Mouse (Mus musculus) kidney, adult 10 weeks (tissue): Measurements from ENCODE around the gene Gm37596. TPM values are rescaled to one million over a fixed set of nuclear protein-coding genes. Genes with fewer than 3 reads are reported as not detected.

ENCODE experiments used
- polyA plus RNA-seq: library from polyadenylated mRNA; stranded (reverse); fragments of 350-450 nt; fragmentation: Illumina TruSeq; extraction: RNeasy Lipid Tissue Mini Kit (QIAGEN cat#74804); gene quantifications from one replicate; pipeline ENCODE4 v1.2.3, GENCODE M21; 2014; ENCODE audit warnings: low read depth, low replicate concordance

Gm37596 gene
- polyA plus RNA-seq, result not detected

GRCm38 (mm10) chr3:93692970-93693369 is at the start of gene Gm37596:
Gm37596 (minus strand) TSS chr3:93693070.

GRCm38 (mm10) chr3:93676210-93676609 is 16.7 kb downstream of the Gm37596 start, which contains the start of gene Tdpoz1:
Tdpoz1 (minus strand) TSS chr3:93676310.

DNA sequence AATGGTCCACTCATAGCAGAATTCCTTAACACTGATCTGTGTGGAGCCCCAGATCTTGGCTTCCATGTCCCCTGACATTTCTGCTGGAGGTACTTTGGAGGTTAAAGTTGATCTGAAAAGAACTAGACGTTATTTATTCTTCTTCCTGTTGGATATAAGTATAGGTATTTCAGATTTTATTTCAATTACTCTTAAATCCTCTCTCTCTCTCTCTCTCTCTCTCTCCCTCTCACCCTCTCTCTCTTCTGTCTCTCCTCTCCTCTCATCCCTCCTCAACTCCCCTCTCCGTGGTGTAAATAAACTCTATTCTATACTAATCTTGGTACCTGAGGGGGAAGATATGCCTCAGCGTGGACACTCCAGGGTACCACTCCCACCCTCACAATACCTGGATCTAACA is 40.3 kb downstream of the Gm37596 start, which contains the start of gene Tdpoz2:
TSS of gene Tdpoz2 (minus strand) at position 101 of the 400 bp plus-strand sequence.

Other genes with a start within 250 kb of the Gm37596 start
- gene Tchhl1, start 224.3 kb downstream of the Gm37596 start, polyA plus RNA-seq, result 6.4 TPM
- gene S100a11, start 172.6 kb downstream of the Gm37596 start, polyA plus RNA-seq, result 365 TPM
- gene S100a10, start 138.0 kb downstream of the Gm37596 start, polyA plus RNA-seq, result 84.1 TPM
- gene Tdpoz2, start 40.4 kb downstream of the Gm37596 start, polyA plus RNA-seq, result not detected
- gene Tdpoz1, start 16.8 kb downstream of the Gm37596 start, polyA plus RNA-seq, result not detected
- gene Gm5773, start 79.9 kb upstream of the Gm37596 start, polyA plus RNA-seq, result not detected
- not detected for gene Tdpoz4, start 103.3 kb upstream of the Gm37596 start, polyA plus RNA-seq
- gene Tdpoz3, start 132.9 kb upstream of the Gm37596 start, polyA plus RNA-seq, result not detected